Mouse (Mus musculus) adrenal gland, postnatal 4 days (tissue): ENCODE data around the gene Rab5c. TPM values are rescaled to one million over a fixed set of nuclear protein-coding genes. Genes with fewer than 3 reads are reported as not detected.

Experiments used
- DNase-seq, 2 experiments: peaks; one replicate each; pipeline ENCODE4 v3.0.0; 2021 to 2022; ENCODE audit warnings: low spot score in 2 of 2, mixed read lengths in 2 of 2
- total RNA-seq, 2 experiments: library from RNA; stranded (reverse); gene quantifications; 2 replicates each; pipeline ENCODE4 v1.2.3; 2021

Rab5c gene
- total RNA-seq, 2 experiments from 2014 or later = 171 to 182 TPM

- DNase-seq = no peak
Observed at GRCm38 (mm10) chr11:100754021-100754692, 16.1 kb upstream of the Rab5c start.

GRCm38 (mm10) chr11:100752294-100752693 is 14.3 kb upstream of the Rab5c start:
- no peak for DNase-seq

- no peak for DNase-seq
Observed at GRCm38 (mm10) chr11:100750127-100750526, 12.1 kb upstream of the Rab5c start.

- DNase-seq = no peak
Observed at GRCm38 (mm10) chr11:100749469-100749868, 11.5 kb upstream of the Rab5c start.

- DNase-seq = no peak
Observed at GRCm38 (mm10) chr11:100748620-100749019, 10.6 kb upstream of the Rab5c start.

- no peak for DNase-seq
Observed at GRCm38 (mm10) chr11:100747114-100747513, 9.1 kb upstream of the Rab5c start.

- DNase-seq = no peak
Observed at GRCm38 (mm10) chr11:100746546-100746945, 8.5 kb upstream of the Rab5c start.

- peak in 1 of 2 experiments; percentile 30 for DNase-seq
Observed at GRCm38 (mm10) chr11:100745085-100745484, 7.1 kb upstream of the Rab5c start.

- no peak for DNase-seq
Observed at GRCm38 (mm10) chr11:100741348-100741747, 3.3 kb upstream of the Rab5c start.

GRCm38 (mm10) chr11:100738749-100739148 is 734 bp upstream of the Rab5c start:
- DNase-seq = no peak

GRCm38 (mm10) chr11:100737105-100737733 is 796 bp downstream of the Rab5c start:
- DNase-seq = no peak

GRCm38 (mm10) chr11:100736746-100737080 is 1.3 kb downstream of the Rab5c start:
- DNase-seq = no peak

- DNase-seq = no peak
Observed at GRCm38 (mm10) chr11:100735954-100736745, 1.9 kb downstream of the Rab5c start.

- DNase-seq = no peak
Observed at GRCm38 (mm10) chr11:100735134-100735865, 2.7 kb downstream of the Rab5c start.

- DNase-seq = no peak
Observed at GRCm38 (mm10) chr11:100730477-100731205, 7.4 kb downstream of the Rab5c start.

GRCm38 (mm10) chr11:100729976-100730375 is 8.0 kb downstream of the Rab5c start:
- DNase-seq = no peak

GRCm38 (mm10) chr11:100728601-100729000 is 9.4 kb downstream of the Rab5c start:
- DNase-seq = no peak

- no peak for DNase-seq
Observed at GRCm38 (mm10) chr11:100727201-100727600, 10.8 kb downstream of the Rab5c start.

GRCm38 (mm10) chr11:100724919-100725512 is 13.0 kb downstream of the Rab5c start:
- DNase-seq = no peak

GRCm38 (mm10) chr11:100722493-100723028 is 15.5 kb downstream of the Rab5c start:
- DNase-seq = no peak
